Mouse (Mus musculus) stomach, postnatal 0 days (tissue): ENCODE results near the gene Gjd2.

Experiments used
- CTCF ChIP-seq: IDR thresholded peaks from 2 replicates; pipeline ENCODE4 v1.5.1; 2016; ENCODE audit warnings: antibody characterized with exemption, low read depth, mild to moderate bottlenecking, moderate library complexity
- EP300 ChIP-seq: optimal IDR thresholded peaks from 2 replicates; pipeline ENCODE3; 2016; ENCODE audit warnings: antibody characterized with exemption

DNA sequence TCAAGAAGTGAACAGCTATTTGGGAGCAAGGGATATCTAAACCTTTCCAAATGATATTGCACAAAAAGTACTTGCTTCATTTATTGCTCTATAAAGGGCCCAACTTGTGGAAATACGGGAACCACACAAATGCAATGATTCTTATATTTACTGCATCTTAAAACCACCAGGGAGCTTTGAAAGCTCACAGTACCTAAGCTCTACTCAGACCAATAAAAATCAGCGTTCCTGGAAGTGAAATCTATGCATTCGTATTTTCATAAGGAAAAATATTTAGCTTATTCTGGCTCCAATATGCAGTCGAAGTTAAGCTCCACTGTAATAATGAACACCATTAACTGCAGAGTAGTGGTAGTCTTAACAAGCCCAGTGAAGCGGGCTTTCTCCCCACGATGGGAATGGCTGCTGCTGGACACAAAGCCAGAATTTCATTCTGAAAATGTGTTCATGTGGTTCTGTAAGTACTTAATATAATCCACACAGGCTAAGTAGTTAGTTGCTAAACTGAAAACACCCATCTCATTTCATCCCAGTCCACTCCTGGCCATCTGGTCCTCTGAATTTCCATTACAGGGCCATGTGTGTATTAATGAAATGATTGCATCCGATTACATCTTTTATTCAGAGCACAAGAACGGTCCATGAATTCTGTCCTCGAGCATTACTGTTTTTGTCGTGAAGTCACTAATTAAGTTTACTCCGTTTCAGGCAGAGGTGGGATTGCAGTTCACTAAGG, 6.2 kb upstream of the Gjd2 start:
- TF ChIP-seq CTCF (no peak), EP300 (no peak)
